Mouse (Mus musculus): ENCODE data around the gene Prkg1.
"Not testable (repeated sequence)": the region's sequence is repeated elsewhere in the genome, so short reads cannot be mapped to it uniquely, and the experiment has no call there.

Prkg1 gene

DNA sequence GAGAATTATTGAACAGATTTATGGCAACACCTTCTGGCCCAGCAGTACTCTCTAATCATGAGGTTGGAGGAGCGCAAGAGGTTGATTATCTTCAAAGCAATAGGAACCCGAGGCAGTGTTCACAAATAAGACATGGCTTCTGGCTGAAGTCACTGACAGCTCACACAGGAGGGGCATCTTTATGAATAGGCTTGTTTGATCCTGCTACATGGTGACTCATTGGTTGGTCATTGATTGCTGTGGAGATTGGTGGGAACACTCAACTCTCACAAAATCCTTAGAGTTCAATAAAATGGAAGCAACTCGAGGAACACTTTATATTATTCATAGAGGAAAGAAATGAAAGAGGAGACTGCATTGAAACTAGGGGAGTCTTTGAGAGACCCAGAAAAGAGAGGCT lies 322.5 kb downstream of the Prkg1 start:
- no peak for DNase-seq (ENCODE audit: extremely low spot score, low spot score)

DNA sequence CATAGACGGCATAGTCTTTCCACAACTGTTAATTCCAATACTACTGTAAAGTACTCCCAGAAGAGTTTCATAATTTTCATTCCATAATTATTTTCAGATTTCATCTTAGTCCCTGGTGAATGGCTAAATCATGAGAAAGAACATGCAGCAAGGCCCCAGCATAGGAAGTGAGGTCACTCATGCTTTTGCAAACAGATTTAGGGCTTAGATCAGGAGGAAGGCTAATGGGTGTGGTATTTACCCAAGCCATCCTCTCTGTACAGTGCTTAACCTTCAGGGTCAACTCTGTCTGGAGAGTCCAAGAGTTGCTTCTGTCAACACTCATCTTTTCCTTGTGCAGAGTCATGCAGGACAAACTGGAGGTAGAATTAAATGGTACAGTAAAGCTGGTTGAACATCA lies 331.4 kb downstream of the Prkg1 start:
- DNase-seq (ENCODE audit: extremely low spot score, low spot score) = no peak

DNA sequence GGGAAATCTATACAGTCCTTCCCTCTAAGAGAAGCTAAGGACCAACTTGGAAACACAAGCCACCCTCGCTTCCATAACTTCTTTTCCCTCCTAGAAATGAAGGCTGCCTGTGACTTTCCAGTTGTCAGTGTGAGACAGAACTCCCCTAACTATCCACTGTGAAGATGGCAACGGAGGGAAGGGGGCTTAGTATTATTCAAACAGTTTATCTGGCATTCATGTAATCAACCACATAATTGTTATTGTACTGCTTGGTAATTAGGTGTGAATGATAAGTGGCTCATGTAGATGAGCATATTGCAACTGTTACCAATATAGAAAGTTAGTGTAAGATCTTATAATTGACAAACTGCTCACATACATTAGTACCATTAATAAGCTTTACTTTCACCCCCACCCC lies 333.4 kb downstream of the Prkg1 start:
- DNase-seq (ENCODE audit: extremely low spot score, low spot score) = no peak

DNA sequence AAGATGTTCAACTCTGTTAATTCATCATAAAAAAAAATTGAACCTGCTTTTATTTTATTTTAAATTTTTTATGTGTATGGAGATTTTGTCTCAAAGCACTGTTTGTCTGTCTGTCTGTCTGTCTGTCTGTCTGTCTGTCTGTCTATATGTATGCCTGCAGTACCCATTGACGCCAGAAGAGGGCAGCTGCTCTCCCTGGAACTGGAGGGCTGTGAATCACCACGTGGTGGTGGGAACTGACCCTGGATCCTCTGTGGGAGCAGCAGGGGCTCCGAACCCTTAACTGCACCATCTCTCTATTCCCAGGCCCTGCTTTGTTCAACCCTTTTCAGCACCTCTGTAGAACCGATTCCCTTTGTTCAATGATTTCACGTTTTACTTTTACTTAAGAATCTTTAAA lies 338.7 kb downstream of the Prkg1 start:
- DNase-seq (ENCODE audit: extremely low spot score, low spot score) = no peak

DNA sequence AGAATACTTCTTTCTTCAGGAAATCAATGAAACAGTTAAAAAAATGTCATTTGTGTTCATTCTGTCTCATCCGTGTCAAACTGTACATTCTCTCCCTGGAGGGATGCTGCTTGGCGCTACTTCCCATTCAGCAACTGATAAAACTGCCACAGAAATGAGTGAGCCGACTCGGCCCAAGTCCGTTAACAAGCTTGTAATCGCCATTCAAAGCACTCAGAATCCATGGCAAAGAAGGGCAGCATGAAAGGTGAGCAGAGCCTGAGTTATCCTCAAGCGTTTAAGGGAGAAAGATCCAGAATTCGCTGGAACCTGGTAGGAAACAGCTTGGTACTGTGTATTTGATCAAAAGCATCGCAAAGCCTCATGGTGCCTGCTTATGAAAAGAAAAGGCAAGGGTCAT lies 339.6 kb downstream of the Prkg1 start:
- no peak for DNase-seq (ENCODE audit: extremely low spot score, low spot score)

DNA sequence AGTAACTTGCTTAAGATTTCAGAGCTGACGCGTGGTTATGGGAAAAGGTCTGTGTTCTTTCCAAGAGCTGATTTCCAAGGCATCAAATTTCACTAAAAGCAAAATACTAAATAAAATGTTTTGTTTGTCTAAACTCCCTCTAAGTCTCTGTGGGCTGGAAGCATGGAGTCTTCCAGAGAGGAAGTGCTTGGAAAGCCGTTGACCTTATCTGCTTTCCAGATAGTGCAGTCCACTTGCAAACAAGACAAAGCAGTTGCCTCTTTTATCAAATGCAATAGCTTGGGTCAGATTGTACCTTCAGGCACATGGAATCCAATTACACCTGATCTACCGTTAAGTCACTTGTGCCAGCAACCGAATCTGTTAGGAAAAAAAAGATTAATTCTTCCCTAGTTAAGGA lies 340.5 kb downstream of the Prkg1 start:
- no peak for DNase-seq (ENCODE audit: extremely low spot score, low spot score)

DNA sequence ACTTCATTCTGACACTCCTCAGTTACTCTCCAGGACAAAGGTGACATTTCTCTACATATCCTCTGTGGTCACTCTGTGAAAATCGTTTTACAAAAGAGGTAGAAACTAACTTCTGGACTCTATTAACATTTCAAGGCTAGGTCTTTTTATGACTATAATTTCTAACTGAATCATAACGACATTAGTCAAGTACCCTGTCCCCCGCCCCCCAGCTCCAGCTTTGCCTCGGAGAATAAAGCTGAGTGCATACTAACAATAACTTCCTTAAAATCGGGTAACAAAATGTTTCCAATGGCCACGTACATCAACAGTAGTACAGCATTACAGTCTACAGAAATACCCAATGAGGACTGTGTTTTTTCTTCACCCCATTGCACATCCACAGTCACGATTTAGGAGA lies 351.3 kb downstream of the Prkg1 start:
- no peak for DNase-seq (ENCODE audit: extremely low spot score, low spot score)

DNA sequence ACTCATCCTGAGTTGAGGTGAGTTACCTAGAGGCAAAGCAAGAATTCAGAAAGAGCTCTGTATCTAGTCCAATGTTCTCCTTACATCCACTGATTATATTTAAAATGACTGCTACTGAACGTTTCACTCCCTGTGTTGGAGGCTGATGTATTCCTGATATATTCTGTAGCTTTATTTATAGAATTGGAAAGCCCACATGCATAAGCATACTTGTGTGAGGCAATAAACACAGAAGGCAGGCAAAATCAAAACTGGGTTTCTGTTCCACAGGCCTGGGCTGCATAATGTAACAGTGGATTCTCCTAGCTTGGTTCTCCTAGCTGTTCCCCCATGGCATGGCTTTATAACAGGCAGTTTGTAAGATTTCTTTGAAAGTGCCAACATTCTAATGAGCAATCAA lies 368.7 kb downstream of the Prkg1 start:
- DNase-seq (ENCODE audit: extremely low spot score, low spot score) = no peak

DNA sequence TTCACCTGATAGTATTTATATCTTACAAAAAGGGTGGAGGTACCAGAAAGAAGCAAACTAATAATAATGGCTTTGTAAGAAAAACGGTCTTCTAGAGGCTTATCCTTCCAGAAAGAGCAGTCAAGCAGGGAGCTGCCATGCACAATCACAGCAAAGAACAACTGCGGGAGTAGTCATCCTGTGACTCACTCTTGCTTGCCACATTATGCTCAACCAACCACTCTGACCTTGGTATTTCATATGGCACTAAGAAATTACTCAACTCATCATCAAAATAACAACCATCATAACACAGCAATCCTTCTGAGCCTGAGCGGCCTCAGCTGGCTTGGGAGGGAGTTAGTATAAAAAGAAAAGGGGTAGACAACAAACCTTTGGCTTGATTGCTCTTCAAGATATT lies 379.5 kb downstream of the Prkg1 start:
- no peak for DNase-seq (ENCODE audit: extremely low spot score, low spot score)

DNA sequence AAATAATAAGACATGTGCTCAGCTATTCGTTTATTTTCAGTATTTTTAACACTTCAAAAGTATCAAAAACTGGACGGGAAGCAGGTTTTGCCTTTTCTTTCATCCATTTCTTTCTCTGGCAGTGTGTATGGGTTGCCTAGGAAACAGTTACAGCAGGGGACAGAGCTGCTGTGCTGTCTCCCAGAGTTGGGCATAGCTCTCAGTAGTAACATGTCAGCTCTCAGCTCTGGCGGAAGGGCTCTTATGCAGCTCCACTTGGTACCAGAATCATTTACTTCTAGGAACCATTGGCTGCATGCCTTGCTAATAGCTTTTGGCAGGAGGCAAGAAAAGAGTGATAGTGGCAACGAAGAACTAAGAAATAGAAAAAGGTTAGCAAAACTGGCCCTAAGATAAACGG lies 381.0 kb downstream of the Prkg1 start:
- DNase-seq (ENCODE audit: extremely low spot score, low spot score) = no peak

DNA sequence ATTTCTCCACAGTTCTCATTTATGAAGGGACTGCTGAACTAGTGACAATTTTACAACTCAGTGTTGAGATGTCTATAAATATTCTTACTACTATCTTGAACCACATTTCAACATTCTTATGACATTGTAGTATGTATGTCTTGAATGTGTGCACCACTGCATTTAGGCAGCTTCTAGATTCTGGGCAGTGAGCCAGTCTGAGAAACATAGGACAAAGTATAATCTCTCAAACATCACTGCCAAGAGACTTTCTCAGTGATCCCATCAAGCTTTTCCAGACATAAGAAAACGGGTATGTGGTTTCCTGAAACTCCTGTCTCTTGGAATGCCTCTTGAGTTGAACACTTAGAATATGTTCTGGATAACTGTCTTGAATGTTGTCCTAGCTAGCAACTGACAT lies 394.7 kb downstream of the Prkg1 start:
- no peak for DNase-seq (ENCODE audit: extremely low spot score, low spot score)

DNA sequence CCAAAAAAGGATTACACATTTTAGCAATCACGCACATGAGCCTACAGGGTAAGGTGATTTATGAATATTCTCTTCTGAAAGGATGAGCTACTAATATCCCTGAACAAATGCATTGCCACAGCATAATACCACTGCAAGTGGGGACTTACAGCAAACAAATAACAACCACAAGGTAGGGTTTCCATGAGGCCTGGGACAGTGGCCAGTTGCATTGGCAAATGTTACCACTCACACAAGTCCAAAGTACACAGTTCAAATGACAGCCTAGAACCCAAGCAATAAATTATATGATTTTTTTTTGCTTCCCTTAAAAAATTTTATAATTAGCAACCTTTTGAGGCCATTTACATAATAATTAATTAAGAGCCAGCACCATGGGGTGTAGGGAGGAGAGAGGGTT lies 395.7 kb downstream of the Prkg1 start:
- no peak for DNase-seq (ENCODE audit: extremely low spot score, low spot score)

DNA sequence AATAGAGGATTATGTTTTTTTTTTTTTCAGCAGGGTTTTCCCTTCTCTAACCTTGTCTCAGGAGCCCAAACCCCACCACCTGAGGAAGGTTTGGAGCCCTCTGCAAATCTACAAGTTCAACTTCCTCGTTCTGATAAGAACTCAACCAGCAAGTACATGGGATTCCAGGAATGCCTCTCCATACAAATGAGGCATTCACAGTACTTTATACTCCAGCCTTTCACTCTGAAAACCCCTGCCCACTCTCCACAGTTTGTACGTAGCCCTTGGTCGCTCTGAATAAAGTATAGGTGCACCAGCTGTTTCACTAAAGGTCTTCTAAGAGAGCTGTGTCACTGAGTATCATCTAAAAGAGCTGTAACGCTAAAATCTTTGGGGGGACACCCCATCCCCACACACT lies 402.8 kb downstream of the Prkg1 start:
- DNase-seq (ENCODE audit: extremely low spot score, low spot score) = no peak

DNA sequence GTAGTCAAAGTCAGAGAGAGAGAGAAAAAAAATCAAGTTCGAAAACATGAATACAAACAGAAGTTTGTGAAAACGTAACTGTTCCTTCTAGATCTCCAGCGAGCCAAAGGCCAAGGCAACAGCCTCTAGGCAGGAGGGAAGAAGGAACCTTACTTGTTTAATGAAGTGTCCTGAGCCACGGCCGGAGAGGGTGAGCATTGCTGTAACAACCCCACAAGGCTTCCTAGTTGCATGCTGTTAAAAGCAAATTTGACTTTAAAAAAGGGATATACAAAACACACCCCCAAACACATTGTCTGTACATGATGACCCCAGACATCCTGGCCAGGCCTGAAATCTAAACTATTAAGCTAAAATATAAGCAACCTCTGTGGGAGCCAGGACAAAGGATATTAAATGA lies 403.3 kb downstream of the Prkg1 start:
- DNase-seq (ENCODE audit: extremely low spot score, low spot score) = no peak

DNA sequence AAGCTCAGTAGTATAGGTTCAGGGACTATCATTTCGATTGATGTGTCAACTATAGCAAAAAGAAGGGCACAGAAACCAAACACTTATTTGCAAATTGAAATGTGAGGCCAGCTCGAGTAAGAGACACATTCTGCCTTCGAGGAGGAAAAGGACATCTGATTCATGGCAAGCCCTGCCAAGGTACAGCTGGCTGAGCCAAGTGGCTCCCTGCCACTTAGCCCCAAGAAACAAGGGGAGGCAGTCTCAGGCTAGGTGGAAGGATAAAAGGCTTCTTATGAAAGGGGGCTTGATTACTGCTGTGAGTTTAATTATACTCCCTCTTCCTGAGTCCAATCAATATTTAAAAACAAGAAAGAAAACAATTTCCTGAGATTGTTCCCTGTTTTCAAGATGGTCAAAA lies 403.7 kb downstream of the Prkg1 start:
- no peak for DNase-seq (ENCODE audit: extremely low spot score, low spot score)

DNA sequence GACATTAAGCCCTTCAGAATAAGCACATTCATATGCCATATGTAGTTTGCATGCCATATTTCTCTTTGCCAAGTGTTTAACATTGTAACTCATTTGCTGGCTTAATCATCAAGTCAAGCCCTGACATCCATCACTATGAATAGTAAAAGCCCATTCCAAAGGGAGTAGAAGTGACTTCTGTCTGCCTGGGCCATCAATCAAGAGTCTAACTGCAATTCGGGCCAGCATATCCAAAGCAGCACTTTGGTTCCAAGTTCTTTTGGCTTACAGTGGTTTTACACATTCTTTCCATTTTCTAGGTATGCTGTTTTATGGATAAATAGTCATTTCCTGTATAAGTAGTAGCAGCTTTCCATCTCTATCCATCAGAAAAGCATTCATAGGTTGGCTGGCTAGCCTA lies 409.9 kb downstream of the Prkg1 start:
- DNase-seq (ENCODE audit: extremely low spot score, low spot score) = no peak

DNA sequence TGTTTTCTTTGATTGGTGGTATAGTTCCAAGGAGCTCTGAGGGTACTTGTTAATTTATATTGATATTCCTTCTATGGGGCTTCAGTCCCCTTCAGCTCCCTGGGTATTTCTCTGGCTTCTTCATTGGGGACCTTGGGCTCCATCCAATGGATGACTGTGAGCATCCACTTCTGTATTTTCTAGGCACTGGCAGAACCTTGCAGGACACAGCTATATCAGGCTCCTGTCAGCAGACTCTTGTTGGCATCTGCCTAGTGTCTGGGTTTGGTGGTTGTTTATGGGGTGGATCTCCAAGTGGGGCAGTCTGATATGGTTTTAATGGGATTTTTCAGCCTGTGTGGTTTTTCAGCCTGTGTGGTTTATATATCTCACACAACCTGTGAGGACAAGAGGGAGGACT lies 412.0 kb downstream of the Prkg1 start:
- not testable (repeated sequence) for DNase-seq (ENCODE audit: extremely low spot score, low spot score)

DNA sequence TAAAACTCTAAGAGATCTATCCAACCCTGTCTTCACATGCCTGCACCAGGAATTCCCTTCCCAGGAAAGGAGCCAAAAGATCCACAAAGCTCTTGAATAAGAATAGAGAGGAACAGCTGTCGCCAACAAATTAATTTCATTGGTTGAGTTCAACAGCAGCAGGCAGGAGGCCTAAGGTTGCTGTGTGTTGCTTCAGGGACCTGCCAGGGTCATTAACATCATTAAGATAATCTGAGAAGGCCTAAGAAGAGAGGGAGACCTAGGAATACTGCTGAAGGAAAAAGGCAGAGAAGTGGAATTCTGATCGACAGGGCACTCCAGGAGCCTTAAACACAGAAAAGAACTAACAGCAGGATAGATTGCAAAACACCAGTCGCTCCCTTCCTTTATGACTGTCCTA lies 413.0 kb downstream of the Prkg1 start:
- no peak for DNase-seq (ENCODE audit: extremely low spot score, low spot score)

DNA sequence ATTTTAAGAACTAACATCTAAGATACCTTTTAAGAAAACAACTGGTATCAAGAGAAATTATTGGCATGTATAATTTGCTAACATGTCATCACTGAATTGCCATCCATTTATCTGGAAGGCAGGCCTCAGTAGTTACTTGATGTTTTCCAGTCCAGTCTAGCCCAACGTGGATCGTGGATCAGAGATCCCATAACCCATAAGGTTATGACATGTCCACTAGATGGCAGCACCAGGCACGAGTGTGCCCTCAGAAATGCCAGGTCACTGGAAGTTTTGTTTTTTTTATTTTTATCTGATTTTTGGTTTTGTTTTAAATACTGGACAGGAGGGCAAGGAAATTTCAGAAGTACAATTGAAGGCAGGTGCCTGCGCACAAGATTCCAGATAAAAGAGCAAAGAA lies 422.7 kb downstream of the Prkg1 start:
- DNase-seq (ENCODE audit: extremely low spot score, low spot score) = peak; percentile 44

DNA sequence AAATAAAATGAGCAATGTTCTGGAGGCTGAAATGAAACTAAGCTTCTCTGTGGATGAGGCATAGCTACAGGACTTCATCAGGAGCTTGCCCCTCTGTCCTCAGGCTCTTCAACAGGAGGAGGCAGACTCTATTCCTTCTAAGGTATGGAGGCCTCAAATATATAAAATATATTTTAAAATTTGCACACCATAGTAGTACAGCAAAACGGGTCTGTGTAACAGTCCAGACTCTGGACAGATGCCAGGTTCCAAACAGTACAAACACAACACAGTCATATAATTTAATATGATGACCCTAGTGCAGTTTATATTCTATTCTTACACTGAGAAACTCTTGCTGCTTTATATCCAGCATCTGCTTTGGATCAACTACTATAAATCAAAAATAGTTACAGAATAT lies 423.9 kb downstream of the Prkg1 start:
- DNase-seq (ENCODE audit: extremely low spot score, low spot score) = no peak

DNA sequence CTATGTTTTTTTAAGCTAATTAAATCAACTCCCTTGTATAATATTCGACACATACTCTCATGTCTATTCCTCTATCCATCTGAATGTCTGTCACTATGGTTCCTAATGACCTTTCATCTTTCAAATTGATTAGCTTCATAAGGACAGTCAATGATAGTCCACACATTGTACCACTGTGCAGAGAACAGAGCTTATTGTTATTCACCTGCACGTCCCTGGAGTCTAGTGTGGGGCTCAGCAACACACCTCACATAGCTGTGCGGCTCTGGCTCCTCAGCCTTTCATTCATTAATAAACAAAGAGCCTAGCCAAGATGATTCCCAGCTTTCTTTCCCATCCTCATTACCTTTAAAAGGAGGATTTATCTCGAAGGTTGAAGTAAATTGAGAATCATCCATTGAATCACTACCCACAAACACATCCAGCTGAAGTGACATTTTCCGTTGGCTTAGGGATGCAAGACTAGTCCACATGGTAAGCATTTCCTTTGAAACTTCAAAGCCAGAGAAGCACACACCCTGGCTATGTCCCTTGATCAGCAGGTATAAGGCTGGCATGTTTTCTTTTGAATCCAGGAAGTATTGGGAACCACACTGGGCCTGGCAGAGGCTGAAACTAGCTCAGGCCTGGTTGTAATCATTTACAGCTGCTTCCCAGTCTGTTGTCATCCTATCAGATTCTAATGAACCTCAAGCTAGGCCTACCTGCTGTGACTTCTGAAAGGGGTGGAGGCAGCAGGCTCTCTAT lies 426.3 kb downstream of the Prkg1 start:
- no peak for DNase-seq (ENCODE audit: extremely low spot score, low spot score)

DNA sequence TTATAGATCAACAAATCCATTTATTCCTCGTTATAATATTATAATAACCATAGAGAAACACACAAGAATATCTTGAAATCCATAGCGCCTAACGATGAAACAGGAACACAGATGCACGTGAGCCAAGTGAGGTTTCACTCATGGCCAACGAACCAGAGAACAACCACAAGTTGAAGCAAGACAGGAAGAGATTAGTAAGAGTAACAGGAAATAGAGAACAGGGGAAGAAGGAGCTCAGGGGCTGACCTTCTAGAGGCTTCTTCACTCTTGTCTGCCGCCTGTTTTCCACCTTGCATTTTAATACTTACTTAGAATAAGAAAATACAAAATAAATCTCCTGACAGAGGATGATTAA lies 427.0 kb downstream of the Prkg1 start:
- no peak for DNase-seq (ENCODE audit: extremely low spot score, low spot score)

DNA sequence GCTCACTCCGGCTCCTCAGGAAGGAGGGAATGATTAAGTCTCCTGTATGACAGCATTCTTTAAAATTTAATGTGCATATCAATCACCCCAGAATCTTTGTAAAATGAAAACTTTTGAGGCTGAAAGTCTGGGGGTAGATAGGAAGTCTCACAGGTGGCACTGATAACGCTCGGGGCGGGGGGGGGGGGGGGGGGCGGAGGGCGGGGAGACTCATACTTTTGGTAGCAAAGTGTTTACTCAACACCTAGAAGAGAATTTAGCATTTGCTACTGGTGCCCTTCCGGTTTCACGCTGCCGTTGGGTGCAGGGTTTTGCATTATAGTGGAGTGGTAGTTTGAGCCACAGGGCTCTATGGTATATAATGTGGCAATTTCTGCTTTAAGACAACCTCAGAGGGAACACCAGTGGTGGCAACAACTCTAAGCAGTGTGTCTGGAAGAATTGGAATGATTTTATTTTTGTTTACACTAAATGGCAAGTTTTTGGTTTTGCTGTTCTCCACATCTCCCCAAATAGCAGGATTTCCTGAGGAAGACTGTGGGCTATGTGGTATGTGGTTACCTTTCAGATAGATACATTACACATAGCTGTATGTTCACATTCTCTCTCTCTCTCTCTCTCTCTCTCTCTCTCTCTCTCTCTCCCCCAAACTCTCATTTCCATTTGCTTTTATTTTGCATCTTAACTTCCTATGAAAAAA lies 427.5 kb downstream of the Prkg1 start:
- no peak for DNase-seq (ENCODE audit: extremely low spot score, low spot score)
